Mouse (Mus musculus): Measurements from ENCODE around the gene Lrrc4c.

- TF ChIP-seq MAX (IDR thresholded peaks at IDR 0.05; ENCODE audit: low read length), result no peak
- TF ChIP-seq CTCF (conservative IDR thresholded peaks at IDR 0.05 in 1 of 2, IDR thresholded peaks at IDR 0.05 in 1 of 2; ENCODE audit: low read depth in 2 of 2, low read length in 2 of 2), result no peak
- TF ChIP-seq CHD2 (IDR thresholded peaks at IDR 0.05; ENCODE audit: low read length), result no peak
- no peak for TF ChIP-seq MXI1 (IDR thresholded peaks at IDR 0.05; ENCODE audit: low read depth, low read length)
- no peak for TF ChIP-seq ZMIZ1 (IDR thresholded peaks at IDR 0.05; ENCODE audit: low read depth, low read length)
- TF ChIP-seq RCOR1 (conservative IDR thresholded peaks at IDR 0.05; ENCODE audit: low read depth, low read length), result no peak
- TF ChIP-seq POLR2A (IDR thresholded peaks at IDR 0.05; ENCODE audit: low read depth, low read length), result no peak
- TF ChIP-seq MYC (IDR thresholded peaks at IDR 0.05; ENCODE audit: low read depth, low read length), result no peak
- TF ChIP-seq POLR2AphosphoS2 (IDR thresholded peaks at IDR 0.05; ENCODE audit: low read depth, low read length), result no peak
- TF ChIP-seq JUND (conservative IDR thresholded peaks at IDR 0.05; ENCODE audit: low read depth, low read length), result no peak
- TF ChIP-seq ZNF384 (IDR thresholded peaks at IDR 0.05; ENCODE audit: low read depth, low read length), result no peak
- TF ChIP-seq USF1 (IDR thresholded peaks at IDR 0.05; ENCODE audit: low read depth, low read length), result no peak
- TF ChIP-seq NELFE (IDR thresholded peaks at IDR 0.05; ENCODE audit: low read depth, low read length), result no peak
Observed at GRCm38 (mm10) chr2:96681806-96682205, 363.8 kb downstream of the Lrrc4c start.

Measured in CH12.LX (cell line).